Mouse (Mus musculus): ENCODE data around the gene Dlgap4. TPM values are rescaled to one million over a fixed set of nuclear protein-coding genes. Genes with fewer than 3 reads are reported as not detected.

Gene Dlgap4
- polyA plus RNA-seq, 1 experiment = 72.1 TPM

- Histone ChIP-seq H3K4me1 (ENCODE audit: control insufficient read depth, insufficient read depth, low read length) (peaks cover 23% of the 10 kb centered on the region), H3K4me3 (ENCODE audit: insufficient read depth, low read length) (no peak overlapping the region), H3K27ac (ENCODE audit: insufficient read depth, low read depth, low read length) (no peak overlapping the region; the same call in 1 of the 2 replicates)
- TF ChIP-seq CTCF (IDR thresholded peaks at IDR 0.05; ENCODE audit: low read depth, low read length) = no peak
- no peak for TF ChIP-seq POLR2A (IDR thresholded peaks at IDR 0.05; ENCODE audit: borderline replicate concordance, low read depth, low read length)
These were observed 105.3 kb downstream of the Dlgap4 start for GRCm38 (mm10) chr2:156718793-156719192.

GRCm38 (mm10) chr2:156719549-156720312 lies 106.2 kb downstream of the Dlgap4 start:
- TF ChIP-seq POLR2A (IDR thresholded peaks at IDR 0.05; ENCODE audit: borderline replicate concordance, low read depth, low read length) = no peak
- no peak for TF ChIP-seq CTCF (IDR thresholded peaks at IDR 0.05; ENCODE audit: low read depth, low read length)
- H3K4me1 ChIP-seq (ENCODE audit: control insufficient read depth, insufficient read depth, low read length) = peaks cover 31% of the 10 kb centered on the region
- peak overlapping the region; percentile 83 for H3K4me3 ChIP-seq (ENCODE audit: insufficient read depth, low read length)
- H3K27ac ChIP-seq (ENCODE audit: insufficient read depth, low read depth, low read length) = no peak overlapping the region

GRCm38 (mm10) chr2:156720313-156720674 lies 106.8 kb downstream of the Dlgap4 start:
- Histone ChIP-seq H3K4me3 (ENCODE audit: insufficient read depth, low read length) (peak overlapping the region; percentile 83), H3K27ac (ENCODE audit: insufficient read depth, low read depth, low read length) (peak overlapping the region; percentile 14; the same call in 1 of the 2 replicates), H3K4me1 (ENCODE audit: control insufficient read depth, insufficient read depth, low read length) (peaks cover 36% of the 10 kb centered on the region)
- TF ChIP-seq POLR2A (IDR thresholded peaks at IDR 0.05; ENCODE audit: borderline replicate concordance, low read depth, low read length) (no peak), CTCF (IDR thresholded peaks at IDR 0.05; ENCODE audit: low read depth, low read length) (no peak)

- TF ChIP-seq CTCF (IDR thresholded peaks at IDR 0.05; ENCODE audit: low read depth, low read length) (no peak), POLR2A (IDR thresholded peaks at IDR 0.05; ENCODE audit: borderline replicate concordance, low read depth, low read length) (no peak)
- peaks cover 43% of the 10 kb centered on the region for H3K4me1 ChIP-seq (ENCODE audit: control insufficient read depth, insufficient read depth, low read length)
- peak overlapping the region; percentile 84 for H3K4me3 ChIP-seq (ENCODE audit: insufficient read depth, low read length)
- peak overlapping the region; percentile 43 for H3K27ac ChIP-seq (ENCODE audit: insufficient read depth, low read depth, low read length)
These were observed 107.4 kb downstream of the Dlgap4 start for GRCm38 (mm10) chr2:156720675-156721553.

GRCm38 (mm10) chr2:156721554-156722070 lies 108.1 kb downstream of the Dlgap4 start:
- Histone ChIP-seq H3K4me1 (ENCODE audit: control insufficient read depth, insufficient read depth, low read length) (peaks cover 50% of the 10 kb centered on the region), H3K27ac (ENCODE audit: insufficient read depth, low read depth, low read length) (peak overlapping the region; percentile 43), H3K4me3 (ENCODE audit: insufficient read depth, low read length) (peak overlapping the region; percentile 84)
- TF ChIP-seq POLR2A (IDR thresholded peaks at IDR 0.05; ENCODE audit: borderline replicate concordance, low read depth, low read length) (no peak), CTCF (IDR thresholded peaks at IDR 0.05; ENCODE audit: low read depth, low read length) (no peak)

- Histone ChIP-seq H3K27ac (ENCODE audit: insufficient read depth, low read depth, low read length) (peak overlapping the region; percentile 43), H3K4me1 (ENCODE audit: control insufficient read depth, insufficient read depth, low read length) (peaks cover 55% of the 10 kb centered on the region), H3K4me3 (ENCODE audit: insufficient read depth, low read length) (peak overlapping the region; percentile 84)
- TF ChIP-seq CTCF (IDR thresholded peaks at IDR 0.05; ENCODE audit: low read depth, low read length) (no peak), POLR2A (IDR thresholded peaks at IDR 0.05; ENCODE audit: borderline replicate concordance, low read depth, low read length) (no peak)
These were observed 108.6 kb downstream of the Dlgap4 start for GRCm38 (mm10) chr2:156722071-156722575.

- Histone ChIP-seq H3K4me3 (ENCODE audit: insufficient read depth, low read length) (peak overlapping the region; percentile 84), H3K4me1 (ENCODE audit: control insufficient read depth, insufficient read depth, low read length) (peaks cover 57% of the 10 kb centered on the region), H3K27ac (ENCODE audit: insufficient read depth, low read depth, low read length) (no peak overlapping the region)
- TF ChIP-seq POLR2A (IDR thresholded peaks at IDR 0.05; ENCODE audit: borderline replicate concordance, low read depth, low read length) (no peak), CTCF (IDR thresholded peaks at IDR 0.05; ENCODE audit: low read depth, low read length) (no peak)
These were observed 109.2 kb downstream of the Dlgap4 start for GRCm38 (mm10) chr2:156722752-156723151.

GRCm38 (mm10) chr2:156723899-156724523 lies 110.5 kb downstream of the Dlgap4 start:
- TF ChIP-seq CTCF (IDR thresholded peaks at IDR 0.05; ENCODE audit: low read depth, low read length) (no peak), POLR2A (IDR thresholded peaks at IDR 0.05; ENCODE audit: borderline replicate concordance, low read depth, low read length) (no peak)
- no peak overlapping the region for H3K4me3 ChIP-seq (ENCODE audit: insufficient read depth, low read length)

GRCm38 (mm10) chr2:156724871-156725270 lies 111.4 kb downstream of the Dlgap4 start:
- TF ChIP-seq CTCF (IDR thresholded peaks at IDR 0.05; ENCODE audit: low read depth, low read length) (no peak), POLR2A (IDR thresholded peaks at IDR 0.05; ENCODE audit: borderline replicate concordance, low read depth, low read length) (no peak)
- Histone ChIP-seq H3K4me3 (ENCODE audit: insufficient read depth, low read length) (no peak overlapping the region), H3K4me1 (ENCODE audit: control insufficient read depth, insufficient read depth, low read length) (peaks cover 58% of the 10 kb centered on the region), H3K27ac (ENCODE audit: insufficient read depth, low read depth, low read length) (no peak overlapping the region)

More at GRCm38 (mm10) chr2:156723899-156724523, 110.5 kb downstream of the Dlgap4 start:
- Histone ChIP-seq H3K27ac (ENCODE audit: insufficient read depth, low read depth, low read length) (no peak overlapping the region), H3K4me1 (ENCODE audit: control insufficient read depth, insufficient read depth, low read length) (peaks cover 59% of the 10 kb centered on the region)
